Mouse (Mus musculus) bone marrow, adult 2 months (tissue): Measurements from ENCODE around the gene Ankrd61. TPM values are rescaled to one million over a fixed set of nuclear protein-coding genes. Genes with fewer than 3 reads are reported as not detected.
A peak's percentile ranks its signal among the peaks of the same experiment; 100 is the strongest.

Source experiments
- H3K27ac ChIP-seq: fragments of 200-500 bp; 2 replicates; pipeline ENCODE4 v1.5.1; 2012; ENCODE audit warnings: low read depth, mild to moderate bottlenecking, control low read depth, inconsistent platforms, low read length; ENCODE audit not compliant: control insufficient read depth, poor library complexity, insufficient read depth
- H3K4me1 ChIP-seq: fragments of 200-500 bp; 2 replicates; pipeline ENCODE4 v1.6.1; 2011; ENCODE audit warnings: low read length; ENCODE audit not compliant: control insufficient read depth, insufficient read depth
- H3K4me3 ChIP-seq: fragments of 200-500 bp; replicated peaks from 2 replicates; pipeline ENCODE3; 2011; ENCODE audit warnings: mild to moderate bottlenecking, low read depth, low read length, control low read depth; ENCODE audit not compliant: control insufficient read depth
- CTCF ChIP-seq: fragments of 200-500 bp; IDR thresholded peaks from 2 replicates; pipeline ENCODE4 v1.5.1; 2011; ENCODE audit warnings: low read length, control low read depth; ENCODE audit not compliant: control insufficient read depth, insufficient read depth
- POLR2A ChIP-seq: fragments of 200-500 bp; IDR thresholded peaks from 2 replicates; pipeline ENCODE4 v1.6.1; 2011; ENCODE audit warnings: low read depth, mild to moderate bottlenecking, control low read depth, low read length, borderline replicate concordance; ENCODE audit not compliant: control insufficient read depth
- WGBS: fragments of 180-500 bp; shearing (Covaris S2); methylation state at CpG from one replicate; pipeline ENCODE4 v1.1.7; 2018; 5-methylcytosine and 5-hydroxymethylcytosine counted together
- polyA plus RNA-seq: library from polyadenylated mRNA; stranded (reverse); fragments of >200 nt; gene quantifications from 2 replicates; pipeline ENCODE4 v1.2.4, GENCODE M21; 2011; ENCODE audit warnings: low replicate concordance; ENCODE audit not compliant: missing spikeins, insufficient read depth, insufficient read length

Ankrd61 gene
- polyA plus RNA-seq, 1 experiment, result not detected

GRCm38 (mm10) chr5:143931863-143932580 lies 34.5 kb upstream of the Ankrd61 start:
- Histone ChIP-seq H3K4me1 (no peaks in the 10 kb centered on the region), H3K27ac (no peak overlapping the region), H3K4me3 (no peak overlapping the region)
- 82% methylated on average over 6 of the region's 6 CpGs for WGBS
- TF ChIP-seq CTCF (no peak), POLR2A (no peak)

GRCm38 (mm10) chr5:143930656-143931055 lies 33.2 kb upstream of the Ankrd61 start:
- WGBS, result 94% methylated on average over 12 of the region's 12 CpGs
- Histone ChIP-seq H3K4me1 (no peaks in the 10 kb centered on the region), H3K27ac (no peak overlapping the region), H3K4me3 (no peak overlapping the region)
- no peak for TF ChIP-seq POLR2A
- TF ChIP-seq CTCF, result no peak

GRCm38 (mm10) chr5:143929291-143929690 lies 31.8 kb upstream of the Ankrd61 start:
- 92% methylated on average over 4 of the region's 4 CpGs for WGBS
- TF ChIP-seq CTCF, result no peak
- no peak for TF ChIP-seq POLR2A
- Histone ChIP-seq H3K4me1 (no peaks in the 10 kb centered on the region; the same call in 1 of the 2 replicates), H3K27ac (no peak overlapping the region), H3K4me3 (no peak overlapping the region)

- TF ChIP-seq POLR2A (no peak), CTCF (no peak)
- H3K27ac ChIP-seq, result no peak within 1 kb of the TSS
- H3K4me3 ChIP-seq, result no peak within 1 kb of the TSS
- WGBS, result 93% methylated on average over 8 of the region's 8 CpGs
- no peaks in the 10 kb centered on the region; the same call in 1 of the 2 replicates for H3K4me1 ChIP-seq
These were observed 30.4 kb upstream of the Ankrd61 start, which contains the start of gene Gm42421 for GRCm38 (mm10) chr5:143927875-143928274. TSS of gene Gm42421 (plus strand) at chr5:143928175.

- 74% methylated on average over 6 of the region's 6 CpGs for WGBS
- no peak overlapping the region for H3K27ac ChIP-seq
- H3K4me1 ChIP-seq, result no peaks in the 10 kb centered on the region; the same call in 1 of the 2 replicates
- TF ChIP-seq CTCF, result no peak
- TF ChIP-seq POLR2A, result no peak
- H3K4me3 ChIP-seq, result no peak overlapping the region
These were observed 27.4 kb upstream of the Ankrd61 start for GRCm38 (mm10) chr5:143924781-143925452.

GRCm38 (mm10) chr5:143918120-143918519 lies 20.6 kb upstream of the Ankrd61 start:
- H3K4me3 ChIP-seq, result no peak overlapping the region
- H3K27ac ChIP-seq, result no peak overlapping the region
- H3K4me1 ChIP-seq, result no peaks in the 10 kb centered on the region
- TF ChIP-seq POLR2A (no peak), CTCF (no peak)
- whole genome bisulfite sequencing, result 96% methylated on average over 3 of the region's 3 CpGs

- Histone ChIP-seq H3K4me3 (no peak overlapping the region), H3K4me1 (no peaks in the 10 kb centered on the region), H3K27ac (no peak overlapping the region)
- 47% methylated on average over 5 of the region's 5 CpGs for whole genome bisulfite sequencing
- peak; percentile 64 for TF ChIP-seq CTCF
- TF ChIP-seq POLR2A, result no peak
These were observed 19.9 kb upstream of the Ankrd61 start for GRCm38 (mm10) chr5:143917418-143917817.

- H3K4me1 ChIP-seq, result no peaks in the 10 kb centered on the region
- no peak overlapping the region for H3K27ac ChIP-seq
- no peak overlapping the region for H3K4me3 ChIP-seq
- no peak for TF ChIP-seq POLR2A
- TF ChIP-seq CTCF, result no peak
- 96% methylated on average over 9 of the region's 9 CpGs for WGBS
These were observed 18.7 kb upstream of the Ankrd61 start for GRCm38 (mm10) chr5:143916221-143916620.
